Mouse (Mus musculus) layer of hippocampus, adult 9-11 months (tissue): ENCODE results near the gene 5330417H12Rik.

Source experiments
- DNase-seq: peaks from one replicate; pipeline ENCODE4 v3.0.0; 2022

Gene 5330417H12Rik

GRCm38 (mm10) chr7:107625061-107625460, at the start of gene 5330417H12Rik:
Gene 5330417H12Rik, minus strand, starts transcription at chr7:107625161.
- no peak for DNase-seq

DNA sequence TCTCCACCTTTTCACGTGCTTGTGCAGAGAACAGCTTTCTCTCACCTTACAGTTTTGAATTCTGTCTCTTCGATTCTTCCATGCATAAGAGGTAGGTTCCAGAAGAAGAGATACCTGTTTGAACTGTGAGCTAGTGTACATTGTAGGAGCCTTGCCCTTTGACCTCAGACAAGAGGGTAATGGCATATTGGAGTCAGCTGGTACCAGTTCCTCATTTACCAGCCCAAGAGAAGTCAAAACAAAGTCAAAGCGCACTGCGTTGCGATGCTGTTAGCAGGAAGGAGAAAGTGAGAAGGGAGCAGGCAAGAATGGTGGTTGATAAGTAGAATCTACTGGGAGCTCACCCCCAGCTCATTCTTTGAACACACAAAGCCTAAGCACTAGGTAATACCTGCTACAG, 43.6 kb upstream of the 5330417H12Rik start:
- no peak for DNase-seq

DNA sequence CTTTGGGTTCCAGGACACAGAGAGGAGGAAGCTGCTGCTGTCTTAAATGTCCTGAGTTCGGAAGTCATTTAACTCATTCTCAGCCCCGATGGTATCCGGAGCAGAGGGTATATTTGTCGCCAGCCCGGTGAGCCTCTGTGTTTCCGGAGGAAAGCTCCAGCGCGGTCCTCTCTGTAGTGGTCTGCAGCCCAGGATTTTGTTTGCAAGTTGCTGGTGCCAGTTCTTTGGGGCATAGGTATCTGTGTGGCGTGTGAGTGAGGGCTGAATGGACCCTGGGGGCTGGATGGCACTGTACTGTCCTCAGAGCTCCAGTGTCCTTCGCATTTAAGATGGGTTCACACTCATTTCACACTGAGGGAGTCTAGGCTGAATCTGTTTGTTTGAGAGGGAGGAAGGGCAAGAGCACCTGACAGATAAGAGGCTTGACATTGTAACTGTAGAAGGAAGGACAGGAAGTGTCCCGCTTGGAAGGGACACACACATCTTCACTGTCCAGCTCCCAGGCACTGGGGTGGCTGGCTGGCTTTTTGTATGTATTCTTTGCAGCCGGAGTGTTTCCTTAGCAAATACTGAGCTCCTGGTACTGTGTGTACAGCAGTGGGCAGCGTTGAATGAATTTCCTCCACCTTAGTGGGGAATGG, 41.4 kb upstream of the 5330417H12Rik start:
- no peak for DNase-seq

- peak; percentile 69 for DNase-seq
Measured at GRCm38 (mm10) chr7:107665586-107666261, 40.8 kb upstream of the 5330417H12Rik start.

DNA sequence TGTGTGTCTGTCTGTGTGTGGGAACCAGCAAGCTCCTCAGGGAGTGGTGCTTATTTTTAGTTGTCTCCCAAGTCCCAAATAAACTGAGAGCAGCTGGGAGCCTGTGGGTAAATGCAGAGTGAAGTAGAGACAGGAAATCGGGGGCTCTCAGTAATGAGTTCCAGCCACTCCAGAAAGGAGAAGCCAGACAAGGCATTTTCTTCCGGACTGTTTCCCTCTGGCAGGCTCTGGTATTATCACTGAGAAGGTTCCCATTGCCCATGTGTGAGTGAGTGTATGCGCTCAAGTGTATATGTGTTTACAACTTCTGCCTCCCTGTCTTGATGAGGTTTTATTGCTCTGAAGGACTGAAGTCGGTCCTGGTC, 40.2 kb upstream of the 5330417H12Rik start:
- DNase-seq, result no peak

DNA sequence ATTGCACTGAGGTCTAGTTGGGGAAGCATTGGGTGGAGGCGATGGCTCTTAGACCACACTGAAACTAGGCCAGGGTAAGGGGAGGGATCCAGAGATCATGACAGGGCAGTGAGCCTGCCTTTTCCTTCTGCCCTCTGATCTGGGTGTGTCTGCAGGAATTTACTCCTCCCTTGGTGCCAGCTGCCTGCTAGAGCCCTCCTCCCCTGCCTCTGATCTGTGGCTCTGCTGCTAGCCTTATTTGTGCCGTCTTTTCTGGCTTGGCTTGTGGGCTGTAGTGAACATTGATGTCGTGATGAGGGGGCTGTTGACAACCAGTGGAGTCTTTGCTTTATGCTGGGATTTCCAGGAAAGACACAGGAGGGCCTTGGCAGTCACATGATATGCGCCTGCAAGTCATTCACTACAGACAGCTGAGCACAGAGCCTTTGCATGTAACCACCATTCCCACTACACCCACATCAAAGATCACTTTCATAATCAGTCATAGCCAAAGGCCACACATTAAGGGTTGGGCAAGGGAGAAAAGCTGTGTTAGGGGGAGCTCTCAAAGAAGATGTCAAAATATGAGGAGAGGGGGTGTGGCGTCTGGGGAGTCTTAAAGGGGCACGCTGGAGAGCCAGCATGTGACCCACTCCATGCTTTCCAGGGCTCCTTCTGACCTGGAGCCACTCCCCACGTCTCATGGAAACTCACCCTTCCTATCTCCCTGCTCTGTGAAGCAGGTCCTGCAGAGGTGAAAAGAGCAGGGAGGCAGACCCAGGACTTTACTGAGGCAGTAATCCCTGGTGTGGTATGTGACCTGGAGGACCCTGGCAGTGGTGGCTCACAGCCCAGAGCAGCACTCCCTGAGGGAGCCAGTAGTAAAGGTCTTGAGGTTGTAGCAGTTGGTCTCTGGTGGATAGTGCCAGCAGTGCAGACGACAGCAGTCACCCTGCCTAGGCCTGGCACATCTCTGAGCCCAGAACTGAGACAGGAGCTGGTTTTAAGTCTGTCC, 39.4 kb upstream of the 5330417H12Rik start:
- no peak for DNase-seq

GRCm38 (mm10) chr7:107663621-107664020, 38.7 kb upstream of the 5330417H12Rik start:
- no peak for DNase-seq

GRCm38 (mm10) chr7:107661843-107662281, 36.9 kb upstream of the 5330417H12Rik start:
- DNase-seq, result no peak

- DNase-seq, result peak; percentile 52
Measured at GRCm38 (mm10) chr7:107661189-107661842, 36.4 kb upstream of the 5330417H12Rik start.

GRCm38 (mm10) chr7:107659186-107659918, 34.4 kb upstream of the 5330417H12Rik start:
- DNase-seq, result no peak

- DNase-seq, result no peak
Measured at GRCm38 (mm10) chr7:107656451-107656850, 31.5 kb upstream of the 5330417H12Rik start.

- DNase-seq, result no peak
Measured at GRCm38 (mm10) chr7:107651821-107652220, 26.9 kb upstream of the 5330417H12Rik start.

DNA sequence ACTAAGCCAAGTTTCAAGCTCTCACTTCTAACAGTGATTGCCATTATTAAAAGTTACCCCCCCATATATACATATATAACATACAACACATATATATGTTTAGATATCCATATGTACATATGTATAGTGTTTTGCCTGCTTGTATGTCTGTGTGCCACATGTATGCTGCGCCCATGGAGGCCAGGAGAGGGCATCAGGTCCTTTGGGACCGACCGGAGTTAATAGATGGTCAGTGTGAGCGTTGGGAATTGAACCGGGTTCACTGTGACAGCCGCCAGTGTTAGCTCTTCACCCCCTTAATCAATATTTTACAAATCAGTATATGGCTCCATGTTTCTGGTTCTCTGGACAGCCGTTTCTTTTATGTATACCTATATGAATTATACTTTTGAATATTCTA, 25.0 kb upstream of the 5330417H12Rik start:
- no peak for DNase-seq

- no peak for DNase-seq
Measured at GRCm38 (mm10) chr7:107648937-107649688, 24.2 kb upstream of the 5330417H12Rik start.

DNA sequence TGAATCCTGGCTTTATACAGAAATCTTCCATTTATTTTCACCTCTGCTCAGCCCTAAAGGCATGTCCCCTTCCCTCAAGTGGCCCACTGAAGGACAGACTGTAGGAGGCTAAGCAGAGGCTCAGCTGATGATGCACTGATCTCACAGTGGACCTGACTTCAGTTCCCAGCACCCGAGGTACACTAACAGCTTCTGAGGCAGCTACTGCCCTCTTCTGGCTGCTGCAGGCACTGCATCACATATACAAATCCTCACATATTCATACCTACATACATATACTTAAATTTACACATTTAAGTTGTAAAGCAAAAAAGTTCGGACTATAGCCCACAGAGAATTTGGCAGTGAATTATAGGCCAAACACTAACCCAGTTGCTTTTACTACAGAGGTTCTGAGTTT, 20.0 kb upstream of the 5330417H12Rik start:
- DNase-seq, result no peak

- no peak for DNase-seq
Measured at GRCm38 (mm10) chr7:107642586-107643275, 17.8 kb upstream of the 5330417H12Rik start.

GRCm38 (mm10) chr7:107638026-107638425, 13.1 kb upstream of the 5330417H12Rik start:
- no peak for DNase-seq

GRCm38 (mm10) chr7:107637398-107637797, 12.4 kb upstream of the 5330417H12Rik start:
- DNase-seq, result no peak

- DNase-seq, result no peak
Measured at GRCm38 (mm10) chr7:107633201-107633600, 8.2 kb upstream of the 5330417H12Rik start.

DNA sequence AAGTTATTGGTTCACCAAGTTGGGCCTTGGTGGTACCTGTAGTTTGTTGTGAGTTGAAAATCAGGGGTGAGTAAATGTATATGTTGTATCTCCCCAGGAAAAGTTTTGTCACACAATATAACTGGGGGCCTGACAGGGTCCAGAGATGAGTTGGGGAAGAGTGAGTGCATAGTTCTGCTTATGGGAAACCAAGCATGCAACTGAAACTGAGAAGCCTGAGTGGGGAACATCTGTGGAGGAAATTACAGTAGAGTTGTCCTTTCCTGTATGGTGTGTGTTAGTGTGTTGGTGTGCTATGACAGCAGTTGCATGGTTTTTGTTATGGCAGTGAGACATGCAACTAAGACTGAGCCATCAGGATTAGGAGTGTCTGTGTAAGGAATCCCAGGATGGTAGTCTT, 3.4 kb upstream of the 5330417H12Rik start:
- DNase-seq, result no peak

- DNase-seq, result no peak
Measured at GRCm38 (mm10) chr7:107625781-107626180, 820 bp upstream of the 5330417H12Rik start.
